Mouse (Mus musculus) bone marrow, adult 2 months (tissue): ENCODE results near the gene Gtf2a1.
"Not testable (repeated sequence)": the region's sequence is repeated elsewhere in the genome, so short reads cannot be mapped to it uniquely, and the experiment has no call there.

Experiments
- CTCF ChIP-seq: fragments of 200-500 bp; IDR thresholded peaks from 2 replicates; pipeline ENCODE4 v1.5.1; 2011; ENCODE audit warnings: low read length, control low read depth; ENCODE audit not compliant: control insufficient read depth, insufficient read depth
- POLR2A ChIP-seq: fragments of 200-500 bp; IDR thresholded peaks from 2 replicates; pipeline ENCODE4 v1.6.1; 2011; ENCODE audit warnings: low read depth, mild to moderate bottlenecking, control low read depth, low read length, borderline replicate concordance; ENCODE audit not compliant: control insufficient read depth

DNA sequence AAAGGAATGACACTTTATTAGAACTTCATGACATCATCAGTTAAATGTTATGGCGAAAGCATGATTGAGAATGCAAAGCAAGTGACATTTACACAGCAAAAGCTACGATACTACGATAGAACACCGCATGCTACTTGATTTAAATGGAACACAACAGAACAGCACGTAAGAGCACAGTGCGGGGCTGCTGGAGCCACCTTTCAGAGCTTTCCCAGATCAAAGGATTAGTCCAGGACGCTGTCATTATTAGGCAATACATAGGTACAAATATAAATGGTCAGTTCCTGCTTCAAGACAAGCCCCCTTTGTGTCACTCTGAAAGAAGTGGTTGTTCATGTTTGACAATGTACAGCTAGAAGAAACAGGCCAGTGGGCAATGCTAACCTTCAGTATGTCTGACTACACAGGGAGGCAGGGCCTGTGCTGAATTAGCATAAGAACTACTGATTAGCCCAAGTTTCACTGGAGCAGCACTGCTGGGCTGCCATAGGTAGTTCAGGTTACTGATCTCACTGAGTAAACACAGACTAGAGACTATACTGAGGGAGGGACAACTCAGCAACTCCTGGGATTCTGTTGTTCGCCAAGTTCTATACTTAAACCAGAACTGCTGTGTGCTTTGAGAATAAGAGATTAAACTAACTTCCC lies 32.8 kb downstream of the Gtf2a1 start:
- not testable (repeated sequence) for TF ChIP-seq POLR2A, CTCF
